Mouse (Mus musculus): ENCODE results near the gene Klhl8.

Klhl8 gene

DNA sequence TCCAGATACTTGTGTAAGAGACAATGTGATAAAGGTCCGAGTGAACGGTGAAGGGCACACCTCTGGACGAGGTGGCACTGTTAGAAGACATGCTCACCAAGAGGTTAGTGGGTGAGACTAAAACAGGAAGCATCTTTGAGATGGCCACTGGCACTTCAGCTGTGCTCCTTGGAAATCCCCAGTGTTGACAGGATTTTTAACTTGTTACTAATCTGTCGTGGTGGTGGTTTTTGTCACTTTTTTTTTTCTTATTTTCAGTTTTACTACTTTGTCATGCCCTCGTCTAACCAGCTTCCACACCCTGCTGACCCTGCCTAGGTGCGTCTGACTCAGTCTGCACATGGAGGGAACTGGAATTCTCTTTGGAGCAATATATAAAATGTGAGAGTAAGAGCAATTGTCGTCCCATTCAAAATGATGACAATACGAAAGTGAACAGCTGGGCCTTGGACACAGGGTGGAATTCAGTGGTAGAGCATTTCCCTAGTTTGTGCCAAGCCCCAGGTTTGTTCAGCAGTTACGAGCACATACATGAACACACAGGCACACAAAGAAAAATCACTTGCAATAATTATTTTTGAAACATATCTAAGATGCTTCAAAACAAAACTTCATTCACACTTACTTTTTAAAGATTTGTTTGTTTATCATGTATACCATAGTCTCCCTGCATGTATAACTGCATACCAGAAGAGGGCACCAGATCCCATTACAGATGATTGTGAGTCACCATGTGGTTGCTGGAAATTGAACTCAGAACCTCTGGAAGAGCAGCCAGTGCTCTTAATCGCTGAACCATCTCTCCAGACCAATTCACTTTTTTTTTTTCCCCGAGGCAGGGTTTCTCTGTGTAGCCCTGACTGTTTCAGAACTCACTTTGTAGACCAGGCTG lies 3.5 kb upstream of the Klhl8 start:
- no peak for DNase-seq

DNA sequence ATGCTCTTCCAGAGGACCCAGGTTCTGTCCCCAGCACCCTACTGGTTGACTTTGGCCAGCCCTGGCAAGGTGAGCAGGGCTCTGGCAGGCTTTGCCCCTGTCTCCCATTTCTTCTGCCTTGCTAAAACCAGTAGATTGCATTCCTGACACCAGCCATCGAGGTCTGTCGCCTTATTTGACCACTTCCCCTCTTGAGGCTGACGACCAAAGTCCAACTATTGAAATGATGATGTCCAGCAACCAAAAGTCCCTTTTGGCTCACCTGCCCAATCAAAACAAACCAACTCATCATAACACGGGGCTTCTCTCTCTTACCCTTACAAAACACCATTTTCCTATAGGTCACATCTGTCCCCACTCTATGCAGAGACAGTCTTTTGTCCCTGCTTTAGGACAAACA lies 2.1 kb upstream of the Klhl8 start:
- DNase-seq = no peak

DNA sequence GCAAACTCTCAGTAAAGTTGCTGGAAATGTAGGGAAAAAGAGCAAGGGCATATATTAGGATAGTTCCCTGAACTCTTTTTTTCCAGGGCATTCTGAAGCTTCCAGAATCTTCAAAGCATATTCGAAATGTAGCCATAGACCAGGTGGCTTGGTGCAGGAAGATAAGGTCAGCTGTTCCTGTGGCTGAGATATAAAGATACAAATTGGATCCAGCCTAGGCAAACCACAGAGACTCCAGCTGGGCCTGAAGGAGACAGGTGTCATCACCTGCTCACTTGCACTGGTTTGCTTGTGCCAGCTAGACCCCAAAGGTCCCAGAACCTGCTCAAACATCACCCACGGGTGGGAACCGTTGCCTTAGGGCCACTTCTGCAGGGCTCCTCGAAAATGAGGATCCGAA lies 496 bp upstream of the Klhl8 start:
- DNase-seq = no peak

DNA sequence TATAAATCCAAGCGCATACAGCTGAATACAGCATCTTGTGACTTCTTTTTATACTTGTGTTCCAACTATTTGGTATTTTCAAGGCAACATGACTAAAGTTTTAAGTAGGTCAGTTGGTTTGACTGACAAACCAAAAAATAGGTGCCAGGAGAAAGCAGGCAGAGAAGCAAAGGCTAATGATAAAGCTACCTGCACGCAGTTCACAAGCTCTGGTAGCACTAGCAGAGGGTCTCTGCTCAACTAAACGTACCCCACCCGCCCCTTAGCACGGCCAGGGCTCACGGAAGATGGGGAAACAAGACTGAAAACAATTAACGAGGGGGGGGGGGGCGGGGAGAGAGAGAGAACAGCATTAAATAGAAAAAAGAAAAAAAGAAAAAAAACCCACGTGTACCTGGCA lies 903 bp downstream of the Klhl8 start:
- no peak for DNase-seq

DNA sequence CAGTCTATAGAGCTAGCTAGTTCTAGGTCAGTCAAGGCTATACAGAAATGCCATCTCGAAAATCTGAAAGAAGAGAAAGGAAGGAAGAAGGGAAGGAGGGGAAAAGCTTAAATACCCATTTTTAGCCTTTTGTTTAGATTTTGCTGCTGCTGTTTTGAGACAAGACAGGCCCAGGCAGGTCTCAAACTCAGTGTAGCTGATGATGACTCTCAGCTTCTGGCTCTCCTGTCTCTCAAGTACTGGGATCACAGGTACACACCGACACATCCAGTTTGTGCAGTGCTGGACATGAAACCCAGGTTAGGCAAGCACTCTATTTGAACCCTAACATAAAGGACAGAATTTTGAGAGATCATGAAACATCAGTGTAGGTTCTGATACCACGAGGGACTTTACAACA lies 1.6 kb downstream of the Klhl8 start:
- no peak for DNase-seq

DNA sequence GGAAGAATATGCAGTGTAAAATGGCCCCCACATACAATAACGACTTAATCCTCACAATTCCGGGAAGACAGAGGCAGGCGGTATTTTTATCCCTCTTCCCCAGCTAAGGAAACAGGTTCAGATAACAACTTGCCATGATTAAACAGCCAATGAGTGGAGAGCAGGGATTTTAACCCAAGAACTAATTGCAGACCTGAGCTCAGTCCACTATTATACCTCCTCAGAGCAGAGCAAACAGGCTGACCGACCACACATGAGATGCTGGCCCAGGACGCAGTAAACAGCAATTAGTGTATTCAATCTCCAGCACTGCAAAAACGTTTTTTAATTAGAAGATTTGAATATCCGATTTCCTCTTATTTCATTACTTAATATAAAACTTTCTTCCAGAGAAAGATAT lies 2.2 kb downstream of the Klhl8 start:
- DNase-seq = no peak

DNA sequence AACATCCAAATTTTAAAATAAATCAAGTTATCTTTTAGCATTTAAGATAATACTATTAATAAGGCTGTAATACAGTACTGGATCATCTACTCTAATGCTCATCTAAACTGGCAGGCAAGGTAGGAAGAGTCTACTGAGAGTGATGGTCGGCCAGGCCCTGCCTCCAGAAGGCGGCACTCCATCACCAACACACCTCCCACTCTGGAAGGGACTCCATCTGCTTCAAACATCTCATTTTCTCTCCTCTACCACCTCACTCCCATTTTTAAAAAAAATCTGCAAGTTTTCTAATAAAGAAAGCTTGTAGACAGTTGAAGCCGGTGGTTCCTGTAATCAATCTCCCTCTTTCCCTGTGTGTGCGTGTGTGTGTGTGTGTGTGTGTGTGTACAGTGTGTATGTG lies 3.2 kb downstream of the Klhl8 start:
- DNase-seq = no peak

DNA sequence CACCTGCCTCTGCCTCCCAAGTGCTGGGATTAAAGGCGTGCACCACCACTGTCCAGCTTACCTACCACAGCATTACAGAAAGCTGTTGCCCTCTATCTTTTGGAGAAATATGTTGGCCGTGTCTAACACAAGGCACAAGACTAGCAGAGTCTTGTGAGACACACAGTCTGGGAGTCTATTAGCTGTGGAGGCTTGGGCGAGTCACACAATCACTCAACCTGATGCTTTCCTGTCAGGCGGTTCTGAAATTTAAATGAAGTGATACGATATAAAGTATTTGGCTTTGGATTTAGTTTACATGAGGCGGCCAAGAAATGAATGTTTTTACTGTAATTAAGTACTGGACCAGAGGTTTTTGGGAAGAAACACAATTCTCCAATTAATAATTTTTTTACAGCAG lies 4.9 kb downstream of the Klhl8 start:
- no peak for DNase-seq

DNA sequence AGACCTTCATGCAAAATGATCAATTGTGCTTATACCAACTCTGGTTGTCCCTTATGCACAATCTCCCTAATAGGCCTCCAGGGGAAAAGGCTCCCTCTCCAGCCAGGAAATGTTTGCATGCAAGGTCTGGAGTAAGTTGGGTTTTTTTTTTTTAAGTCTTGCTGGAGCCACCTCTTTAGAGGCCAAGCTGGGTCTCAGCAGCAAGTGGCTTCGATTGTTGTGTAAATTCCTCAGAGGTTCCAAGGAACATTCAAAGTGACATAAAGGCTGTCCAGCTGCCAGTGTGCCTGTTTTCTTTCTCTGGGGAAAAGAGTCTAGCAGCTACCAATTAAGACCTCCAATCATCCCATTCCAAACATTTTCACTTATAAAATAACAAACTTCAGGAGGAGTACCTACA lies 12.7 kb downstream of the Klhl8 start:
- no peak for DNase-seq

DNA sequence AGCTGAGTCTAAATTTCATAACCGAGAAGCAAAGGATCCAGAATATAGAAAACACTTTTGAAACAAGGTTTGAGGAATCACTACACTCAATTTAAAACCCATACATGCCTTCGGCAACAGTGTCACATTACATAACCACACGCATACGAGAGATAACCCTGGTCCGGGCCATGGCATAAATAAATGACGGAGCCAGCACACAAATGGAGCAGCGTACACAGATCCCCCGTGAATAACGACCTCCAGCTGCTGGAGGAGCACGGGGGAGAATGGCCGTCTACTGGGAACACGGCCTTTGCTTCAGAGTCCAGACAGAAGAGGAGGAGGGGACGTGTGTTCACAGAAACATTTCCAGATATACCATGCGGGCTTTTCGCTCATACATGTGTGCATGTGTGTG lies 21.3 kb downstream of the Klhl8 start:
- peak; percentile 25 to 35 for DNase-seq

DNA sequence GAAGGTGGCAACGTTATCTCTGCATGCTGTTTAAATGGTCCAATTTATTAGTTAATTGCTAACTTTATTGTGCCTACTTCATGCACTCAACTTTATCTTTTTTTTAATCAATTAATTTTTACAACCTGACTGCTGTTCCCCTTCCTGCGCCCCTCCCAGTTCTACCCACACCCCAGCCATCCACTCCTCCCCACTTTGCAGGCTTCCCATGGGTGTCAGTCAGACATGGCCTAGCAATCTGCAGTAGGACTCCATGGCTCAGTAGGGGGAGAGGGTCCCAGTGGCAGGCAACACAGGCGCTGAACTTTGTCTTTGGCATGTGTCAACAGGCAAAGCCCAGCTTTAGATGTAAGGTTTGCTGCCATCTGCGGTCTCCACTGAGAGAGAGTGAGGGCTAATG lies 47.3 kb downstream of the Klhl8 start:
- no peak for DNase-seq

DNA sequence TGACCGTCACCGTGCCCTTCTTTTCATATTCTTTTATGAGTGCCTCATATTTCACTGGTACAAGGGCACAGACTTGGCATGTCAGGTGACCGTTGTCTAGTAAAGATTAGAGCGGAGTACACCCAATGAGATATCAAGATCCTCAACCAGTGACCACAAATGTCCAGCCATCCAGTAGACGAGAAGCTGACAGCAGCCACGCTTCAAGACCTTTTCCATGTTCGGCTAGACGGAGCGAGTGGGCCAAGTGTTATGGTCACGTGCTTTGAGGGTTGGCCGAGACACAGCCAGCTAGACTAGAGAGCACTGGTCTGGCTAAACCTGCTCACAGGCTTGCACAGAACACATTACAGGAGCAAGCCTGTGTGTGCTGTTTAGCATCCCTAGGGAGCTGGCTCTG lies 50.4 kb downstream of the Klhl8 start:
- DNase-seq = no peak

DNA sequence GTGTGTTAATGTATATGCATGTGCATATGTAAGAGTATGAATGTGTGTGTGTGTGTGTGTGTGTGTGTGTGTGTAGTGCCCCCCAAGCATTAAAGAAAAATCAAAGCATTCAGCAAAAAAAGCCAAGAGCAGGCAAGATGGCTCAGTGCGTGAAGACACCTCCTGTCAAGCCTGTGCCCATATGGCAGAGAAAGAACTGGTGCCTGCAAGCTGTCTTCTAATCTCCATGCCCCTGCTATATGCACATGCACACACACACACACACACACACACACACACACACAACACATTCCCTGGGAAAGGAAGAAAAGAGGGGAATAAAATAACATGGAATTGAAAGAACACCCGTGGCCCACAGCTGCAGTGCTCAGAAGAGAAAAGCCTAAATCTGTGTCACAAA lies 53.9 kb downstream of the Klhl8 start:
- DNase-seq = no peak

DNA sequence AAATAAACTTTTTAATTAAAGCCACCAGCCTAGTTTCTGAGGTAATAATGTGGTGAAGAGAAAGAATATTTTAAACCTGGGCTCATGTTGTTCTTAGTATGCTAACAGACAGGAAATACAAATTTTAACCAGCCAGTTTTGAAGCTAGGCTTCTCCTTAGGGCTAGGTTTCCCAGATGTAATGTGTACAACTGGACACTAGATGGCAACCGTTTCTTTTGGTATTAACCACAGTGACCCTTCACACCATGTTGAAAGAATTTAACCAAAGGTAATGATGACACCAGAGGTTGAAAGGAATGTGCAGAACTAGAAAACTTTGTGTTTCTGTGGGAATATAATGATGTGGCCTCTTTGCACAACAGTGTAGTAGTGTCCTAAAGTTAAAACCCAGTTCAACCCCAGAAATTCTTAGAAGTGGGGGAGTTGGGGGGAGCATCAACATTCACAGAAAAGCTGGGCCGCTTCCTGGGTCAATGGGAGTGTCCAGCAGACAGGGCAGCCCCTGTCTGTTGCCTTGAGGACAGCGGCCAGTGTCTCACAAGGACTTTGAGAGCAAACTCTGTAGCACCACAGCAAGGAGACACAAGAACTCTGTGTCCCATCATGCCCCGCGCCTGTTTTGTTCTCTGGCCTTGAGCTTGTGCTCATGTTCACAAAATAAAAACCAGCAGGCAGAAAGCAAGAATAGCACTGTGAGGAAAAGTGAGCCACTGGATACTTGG lies 54.6 kb downstream of the Klhl8 start:
- peak in 1 of 2 experiments; percentile 45 for DNase-seq

DNA sequence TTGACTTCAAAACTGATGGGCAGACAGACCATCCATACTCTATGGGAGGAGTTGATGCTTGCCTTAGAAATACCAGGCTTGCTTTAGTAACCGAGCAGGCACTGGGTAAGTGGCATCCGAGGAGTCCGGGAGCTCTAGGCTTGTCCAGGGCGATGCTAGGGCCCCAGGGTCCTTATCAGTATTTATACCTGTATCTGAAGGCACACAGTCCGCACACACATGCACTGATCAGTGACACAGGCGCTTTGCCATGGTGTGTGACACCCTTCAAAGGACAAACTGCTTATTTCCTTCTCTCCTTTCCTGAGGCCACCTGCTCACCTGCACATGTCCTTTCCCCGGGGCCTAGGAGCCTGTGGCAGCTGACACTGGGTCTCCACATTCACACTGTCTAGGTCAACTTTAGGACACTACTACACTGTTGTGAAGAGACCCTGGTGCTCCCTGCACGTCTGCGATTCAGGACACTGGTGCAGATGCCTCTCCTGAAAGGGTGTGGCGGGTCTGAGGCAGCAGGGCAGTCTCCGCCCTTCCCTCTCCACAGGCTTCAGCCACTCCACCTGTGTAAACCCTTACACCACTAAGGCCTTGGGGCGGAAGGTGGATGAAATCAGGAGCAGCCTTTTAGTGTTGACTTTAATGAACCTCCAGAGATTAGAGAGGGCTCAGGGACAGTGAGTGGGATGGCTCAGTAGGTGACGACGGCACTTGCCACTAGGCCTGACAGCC lies 55.4 kb downstream of the Klhl8 start:
- no peak for DNase-seq

DNA sequence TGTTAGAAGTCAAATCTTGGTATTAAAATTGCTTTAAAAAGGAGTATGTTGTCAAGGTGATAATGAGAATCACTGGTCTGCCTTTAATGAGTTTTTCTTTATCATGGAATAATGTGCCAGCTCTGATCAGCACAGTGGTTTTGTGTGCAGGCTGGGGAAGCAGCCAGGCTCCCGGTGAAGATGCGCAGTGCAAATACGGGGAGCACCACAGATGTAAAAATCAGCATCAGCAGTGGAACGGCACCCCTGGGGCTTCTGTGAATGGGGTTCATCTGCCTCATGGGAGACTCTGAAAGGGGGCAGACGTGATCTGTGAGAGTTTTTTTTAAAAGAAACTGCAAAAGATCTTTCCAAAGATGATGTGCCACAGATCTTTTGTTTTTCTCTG lies 56.3 kb downstream of the Klhl8 start:
- DNase-seq = no peak

DNA sequence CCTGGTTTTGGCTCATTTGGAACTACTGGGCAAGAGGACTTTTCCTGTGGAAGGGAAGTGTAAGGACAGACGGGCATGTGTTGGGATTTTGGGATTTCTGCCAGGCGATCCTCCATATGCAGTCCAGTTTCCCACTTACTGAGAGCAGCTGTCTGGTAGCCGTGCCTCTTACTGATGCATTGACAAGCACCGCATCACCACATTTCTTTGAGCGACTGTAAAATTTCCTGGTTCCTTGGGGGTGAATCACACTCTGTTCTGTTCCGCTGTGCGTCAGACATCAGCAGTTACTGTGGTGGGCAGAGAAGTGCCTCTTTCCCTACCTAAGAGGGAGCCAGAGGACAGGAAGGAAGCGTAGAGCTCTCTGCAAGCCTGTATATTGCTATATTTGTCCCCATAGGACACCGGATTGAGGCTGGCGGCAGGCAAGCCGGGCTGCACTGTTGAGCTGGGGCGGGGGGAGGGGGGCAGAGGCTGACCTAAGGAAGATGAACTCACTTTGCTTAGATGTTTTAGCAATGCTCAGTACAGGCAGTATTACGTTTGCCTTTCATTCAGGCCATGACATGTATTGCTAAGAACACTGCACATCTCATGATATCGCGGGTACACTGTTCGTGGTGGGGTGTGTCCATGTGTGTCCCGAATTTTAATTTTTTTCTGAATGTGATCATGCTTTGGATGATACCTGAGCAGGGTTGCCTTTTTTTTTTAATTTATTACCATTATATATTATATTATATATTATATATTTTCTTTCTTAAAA lies 56.8 kb downstream of the Klhl8 start:
- no peak for DNase-seq

DNA sequence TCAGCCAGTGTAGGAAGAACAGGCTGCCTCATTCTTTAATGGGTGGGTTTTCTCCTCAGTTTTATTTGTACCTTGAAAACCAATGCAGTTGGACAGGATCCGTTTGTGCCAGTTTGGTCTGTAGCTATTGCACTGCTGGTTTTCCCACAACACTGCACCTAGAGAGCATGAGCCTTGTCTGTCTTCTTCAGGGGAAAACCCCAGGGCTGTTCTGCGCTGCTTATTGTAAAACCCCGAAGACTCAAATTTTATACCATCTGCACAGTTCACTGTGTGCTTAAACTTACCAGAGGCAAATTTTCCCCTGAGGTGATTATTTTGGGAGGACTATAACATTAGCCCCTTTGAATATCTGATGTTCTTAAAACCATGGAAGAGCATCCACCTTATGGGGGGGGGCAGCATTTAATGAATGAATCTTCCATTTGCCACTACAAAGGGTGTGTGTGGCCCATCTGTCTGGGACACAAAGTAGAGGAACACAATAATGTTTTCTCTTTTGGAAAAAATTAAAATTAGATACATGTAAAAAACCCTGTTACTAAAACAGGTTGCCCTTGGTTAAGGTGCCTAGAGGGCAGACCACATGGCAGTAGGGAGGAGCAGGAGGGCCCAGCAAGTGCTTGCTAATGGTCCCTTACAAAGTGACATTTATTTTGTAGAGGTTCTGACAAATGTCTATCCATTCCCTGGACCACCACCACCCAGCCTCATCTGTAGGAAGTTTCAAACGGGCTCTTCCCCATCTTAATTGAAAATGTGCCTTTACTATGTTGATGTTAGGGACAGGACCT lies 58.1 kb downstream of the Klhl8 start:
- no peak for DNase-seq

DNA sequence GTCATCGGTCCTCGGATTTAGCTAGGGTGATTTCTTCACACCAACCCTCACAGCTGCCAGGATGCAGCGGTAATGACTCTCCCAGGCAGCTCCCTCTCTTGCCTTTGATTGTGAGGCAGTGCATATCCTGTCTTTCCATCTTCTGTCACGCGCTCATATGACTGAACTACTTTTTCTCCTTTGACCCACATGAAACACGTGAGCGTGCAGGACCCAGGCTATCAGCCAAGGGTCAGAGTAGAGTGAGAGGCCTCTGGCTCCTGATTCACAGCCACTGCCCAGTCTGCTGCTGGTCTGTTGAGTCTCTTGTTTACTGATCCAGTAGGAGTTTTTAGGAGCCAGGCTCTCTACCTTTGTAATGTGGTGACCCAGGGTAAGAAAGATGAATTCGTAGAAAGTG lies 62.5 kb downstream of the Klhl8 start:
- DNase-seq = peak in 1 of 2 experiments; percentile 36

DNA sequence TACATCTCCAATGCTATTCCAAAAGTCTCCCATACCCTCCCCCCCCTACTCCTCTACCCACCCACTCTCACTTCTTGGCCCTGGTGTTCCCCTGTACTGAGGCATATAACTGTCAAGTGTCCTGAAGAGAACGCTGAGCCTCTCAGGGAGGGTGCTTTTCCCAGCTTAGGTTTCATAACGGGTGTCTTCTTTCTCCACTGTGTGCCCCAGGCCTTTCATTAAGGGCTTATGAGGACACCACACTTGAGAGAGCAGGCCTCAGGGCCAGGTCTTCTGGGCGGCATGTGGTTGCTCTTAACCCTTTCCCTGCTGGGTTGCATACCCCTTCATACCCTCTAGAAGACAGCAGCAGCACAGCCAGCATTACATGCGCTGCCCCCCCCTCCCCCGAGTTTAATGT lies 64.5 kb downstream of the Klhl8 start:
- DNase-seq = no peak

DNA sequence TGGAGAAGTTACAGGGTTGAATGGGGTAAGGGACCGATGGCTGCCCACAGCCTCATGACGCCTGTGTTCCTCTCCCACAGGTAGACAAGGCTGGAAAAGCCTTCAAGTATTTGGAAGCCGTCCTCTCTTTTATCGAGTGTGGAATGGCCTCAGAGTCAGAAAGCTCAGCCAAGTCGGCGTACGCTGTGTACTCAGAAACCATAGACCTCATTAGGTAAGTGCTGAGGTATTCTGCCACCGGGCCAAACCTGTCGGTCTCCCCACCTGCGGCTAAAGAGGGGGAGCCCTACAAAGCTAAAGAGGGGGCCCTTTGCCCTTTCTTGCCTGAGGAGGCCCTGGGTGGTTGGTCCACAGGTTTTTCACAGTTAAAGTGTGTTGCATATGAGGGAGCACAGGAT lies 64.9 kb downstream of the Klhl8 start:
- DNase-seq = no peak
